Mouse (Mus musculus) limb, embryonic 15.5 days (tissue): ENCODE measurements around the gene Fbxl16. TPM values are rescaled to one million over a fixed set of nuclear protein-coding genes. Genes with fewer than 3 reads are reported as not detected.
"Not testable (repeated sequence)": the region's sequence is repeated elsewhere in the genome, so short reads cannot be mapped to it uniquely, and the experiment has no call there.

Experiments
- ATAC-seq: fragments of 200-750 bp; cut with Nextera tagmentation; 2 replicates; pipeline ENCODE4 v1.8.0; 2017; ENCODE audit warnings: low read depth, moderate TSS enrichment; ENCODE audit not compliant: insufficient number of reproducible peaks, low FRiP score, low TSS enrichment
- H3K27ac ChIP-seq: fragments of 300-500 bp; sonication (generic); 2 replicates; pipeline ENCODE4 v1.5.1; 2015; ENCODE audit warnings: moderate library complexity, mild to moderate bottlenecking, inconsistent platforms
- H3K27me3 ChIP-seq: fragments of 300-500 bp; sonication (generic); 2 replicates; pipeline ENCODE4 v1.6.1; 2015; ENCODE audit warnings: inconsistent platforms
- H3K36me3 ChIP-seq: fragments of 300-500 bp; sonication (generic); 2 replicates; pipeline ENCODE4 v1.6.1; 2015; ENCODE audit warnings: inconsistent platforms
- H3K4me1 ChIP-seq: fragments of 300-500 bp; sonication (generic); 2 replicates; pipeline ENCODE4 v1.6.1; 2015; ENCODE audit warnings: inconsistent platforms
- H3K4me2 ChIP-seq: fragments of 300-500 bp; sonication (generic); 2 replicates; pipeline ENCODE4 v1.6.1; 2015; ENCODE audit warnings: mild to moderate bottlenecking, inconsistent platforms
- H3K4me3 ChIP-seq: fragments of 300-500 bp; sonication (generic); 2 replicates; pipeline ENCODE4 v1.5.1; 2015; ENCODE audit warnings: mild to moderate bottlenecking, inconsistent platforms
- H3K9ac ChIP-seq: fragments of 300-500 bp; sonication (generic); 2 replicates; pipeline ENCODE4 v1.6.1; 2015; ENCODE audit warnings: inconsistent platforms
- H3K9me3 ChIP-seq: fragments of 300-500 bp; sonication (generic); 2 replicates; pipeline ENCODE4 v1.6.1; 2016; ENCODE audit warnings: inconsistent platforms
- WGBS: fragments of 180-500 bp; shearing (Covaris S2); methylation state at CpG from one replicate; pipeline ENCODE4 v1.1.7; 2015; 5-methylcytosine and 5-hydroxymethylcytosine counted together
- polyA plus RNA-seq: library from polyadenylated mRNA; unstranded; fragments of >200 nt; fragmentation: Nextera tagmentation; extraction: Ambion mirVana; gene quantifications from 2 replicates; pipeline ENCODE4 v1.2.1, GENCODE M21; 2015

Fbxl16 gene
- polyA plus RNA-seq, 1 experiment from 2014 or later, result 2.7 TPM

- 0 out of 2 replicates have a peak, but pooled peaks cover 3% of the 10 kb centered on the region for H3K36me3 ChIP-seq
- peak overlapping the region; percentile 56 for H3K9ac ChIP-seq
- H3K27me3 ChIP-seq, result peaks cover 2% of the 10 kb centered on the region; the same call in 1 of the 2 replicates
- H3K4me3 ChIP-seq, result peak overlapping the region; percentile 79
- ATAC-seq, result 0 out of 2 replicates have a peak, but pooled peaks have one; percentile 11
- peaks cover 49% of the 10 kb centered on the region for H3K4me1 ChIP-seq
- peak overlapping the region; percentile 68 for H3K4me2 ChIP-seq
- WGBS, result 2% methylated on average over 36 of the region's 37 CpGs
- no peak overlapping the region for H3K27ac ChIP-seq
- no peaks in the 10 kb centered on the region for H3K9me3 ChIP-seq
Measured at GRCm38 (mm10) chr17:25796211-25796771, 12.6 kb upstream of the Fbxl16 start.

GRCm38 (mm10) chr17:25796951-25797369 lies 11.9 kb upstream of the Fbxl16 start, which contains the start of gene Metrn:
Metrn (minus strand) TSS chr17:25797136.
- peak; percentile 70; the same call in 1 of the 2 replicates for ATAC-seq
- H3K4me1 ChIP-seq, result peaks cover 44% of the 10 kb centered on the region
- H3K4me3 ChIP-seq, result peak within 1 kb of the TSS; percentile 79
- peak within 1 kb of the TSS; percentile 56 for H3K9ac ChIP-seq
- 1% methylated on average over 34 of the region's 35 CpGs for WGBS
- H3K4me2 ChIP-seq, result peak within 1 kb of the TSS; percentile 68
- H3K27me3 ChIP-seq, result peaks cover 6% of the 10 kb centered on the region
- 0 out of 2 replicates have a peak, but pooled peaks cover 3% of the 10 kb centered on the region for H3K36me3 ChIP-seq
- no peaks in the 10 kb centered on the region for H3K9me3 ChIP-seq
- no peak within 1 kb of the TSS for H3K27ac ChIP-seq

- H3K4me1 ChIP-seq, result peaks cover 12% of the 10 kb centered on the region
- H3K27ac ChIP-seq, result no peak overlapping the region
- H3K9ac ChIP-seq, result no peak overlapping the region
- ATAC-seq, result no peak
- 6% methylated on average over 6 of the region's 6 CpGs for WGBS
- no peaks in the 10 kb centered on the region for H3K9me3 ChIP-seq
- no peak overlapping the region for H3K4me2 ChIP-seq
- no peak overlapping the region for H3K4me3 ChIP-seq
- peaks cover 34% of the 10 kb centered on the region for H3K27me3 ChIP-seq
- H3K36me3 ChIP-seq, result no peaks in the 10 kb centered on the region
Measured at GRCm38 (mm10) chr17:25801029-25801428, 7.9 kb upstream of the Fbxl16 start.

- no peaks in the 10 kb centered on the region for H3K36me3 ChIP-seq
- H3K27ac ChIP-seq, result no peak overlapping the region
- 8% methylated on average over 10 of the region's 10 CpGs for WGBS
- 0 out of 2 replicates have a peak, but pooled peaks have one; percentile 15 for ATAC-seq
- no peaks in the 10 kb centered on the region for H3K4me1 ChIP-seq
- H3K4me2 ChIP-seq, result no peak overlapping the region
- peaks cover 35% of the 10 kb centered on the region for H3K27me3 ChIP-seq
- H3K9me3 ChIP-seq, result no peaks in the 10 kb centered on the region
- H3K4me3 ChIP-seq, result no peak overlapping the region
- H3K9ac ChIP-seq, result no peak overlapping the region
Measured at GRCm38 (mm10) chr17:25802825-25803517, 5.9 kb upstream of the Fbxl16 start.

GRCm38 (mm10) chr17:25806507-25806906 lies 2.4 kb upstream of the Fbxl16 start:
- ATAC-seq, result no peak
- Histone ChIP-seq H3K9me3 (no peaks in the 10 kb centered on the region), H3K36me3 (no peaks in the 10 kb centered on the region), H3K27me3 (peaks cover 66% of the 10 kb centered on the region), H3K4me3 (no peak overlapping the region), H3K4me1 (peaks cover 18% of the 10 kb centered on the region), H3K9ac (no peak overlapping the region), H3K27ac (no peak overlapping the region), H3K4me2 (no peak overlapping the region)
- 79% methylated on average over 4 of the region's 4 CpGs for WGBS

GRCm38 (mm10) chr17:25807452-25807851 lies 1.4 kb upstream of the Fbxl16 start:
- 36% methylated on average over 2 of the region's 2 CpGs for WGBS
- Histone ChIP-seq H3K27me3 (peaks cover 69% of the 10 kb centered on the region), H3K4me1 (peaks cover 18% of the 10 kb centered on the region)
- H3K9me3 ChIP-seq, H3K27ac ChIP-seq, H3K9ac ChIP-seq, H3K4me2 ChIP-seq, H3K4me3 ChIP-seq, H3K36me3 ChIP-seq, ATAC-seq: not testable (repeated sequence)

- 32% methylated on average over 5 of the region's 5 CpGs for WGBS
- no peak for ATAC-seq
- Histone ChIP-seq H3K4me1 (peaks cover 18% of the 10 kb centered on the region), H3K36me3 (no peaks in the 10 kb centered on the region), H3K4me3 (peak overlapping the region; percentile 60), H3K9ac (no peak overlapping the region), H3K27me3 (peaks cover 70% of the 10 kb centered on the region), H3K4me2 (peak overlapping the region; percentile 94), H3K9me3 (no peaks in the 10 kb centered on the region), H3K27ac (no peak overlapping the region)
Measured at GRCm38 (mm10) chr17:25808028-25808427, 857 bp upstream of the Fbxl16 start.

- H3K27me3 ChIP-seq, result peaks cover 67% of the 10 kb centered on the region
- peak overlapping the region; percentile 60 for H3K4me3 ChIP-seq
- peak overlapping the region; percentile 37; the same call in 1 of the 2 replicates for H3K9ac ChIP-seq
- H3K9me3 ChIP-seq, result no peaks in the 10 kb centered on the region
- H3K4me2 ChIP-seq, result peak overlapping the region; percentile 94
- 8% methylated on average over 25 of the region's 25 CpGs for WGBS
- no peak for ATAC-seq
- H3K27ac ChIP-seq, result no peak overlapping the region
- peaks cover 22% of the 10 kb centered on the region for H3K4me1 ChIP-seq
- H3K36me3 ChIP-seq, result no peaks in the 10 kb centered on the region
Measured at GRCm38 (mm10) chr17:25809606-25810340, 888 bp downstream of the Fbxl16 start.

- no peak overlapping the region for H3K4me3 ChIP-seq
- ATAC-seq, result no peak
- 71% methylated on average over 4 of the region's 4 CpGs for WGBS
- no peaks in the 10 kb centered on the region for H3K9me3 ChIP-seq
- no peaks in the 10 kb centered on the region for H3K36me3 ChIP-seq
- H3K27me3 ChIP-seq, result peaks cover 72% of the 10 kb centered on the region
- no peak overlapping the region for H3K4me2 ChIP-seq
- H3K9ac ChIP-seq, result no peak overlapping the region
- H3K4me1 ChIP-seq, result peaks cover 22% of the 10 kb centered on the region
- no peak overlapping the region for H3K27ac ChIP-seq
Measured at GRCm38 (mm10) chr17:25810890-25811289, 2.0 kb downstream of the Fbxl16 start.

GRCm38 (mm10) chr17:25813471-25813870 lies 4.6 kb downstream of the Fbxl16 start:
- no peak for ATAC-seq
- peaks cover 19% of the 10 kb centered on the region for H3K4me1 ChIP-seq
- peaks cover 86% of the 10 kb centered on the region for H3K27me3 ChIP-seq
- H3K9ac ChIP-seq, result no peak overlapping the region
- WGBS, result 2% methylated on average over 20 of the region's 20 CpGs
- H3K4me2 ChIP-seq, result no peak overlapping the region
- no peak overlapping the region for H3K27ac ChIP-seq
- H3K9me3 ChIP-seq, result no peaks in the 10 kb centered on the region
- no peaks in the 10 kb centered on the region for H3K36me3 ChIP-seq
- no peak overlapping the region for H3K4me3 ChIP-seq

- Histone ChIP-seq H3K27ac (no peak overlapping the region), H3K4me2 (no peak overlapping the region), H3K4me3 (no peak overlapping the region), H3K4me1 (peaks cover 8% of the 10 kb centered on the region), H3K9me3 (no peaks in the 10 kb centered on the region), H3K9ac (no peak overlapping the region), H3K36me3 (no peaks in the 10 kb centered on the region), H3K27me3 (peaks cover 78% of the 10 kb centered on the region)
- ATAC-seq, result no peak
- WGBS, result 75% methylated on average over 11 of the region's 11 CpGs
Measured at GRCm38 (mm10) chr17:25817662-25818061, 8.8 kb downstream of the Fbxl16 start.
